Mouse (Mus musculus) heart, adult 9 months (tissue): ENCODE data around the gene Gm49369.
"Not testable (repeated sequence)": the region's sequence is repeated elsewhere in the genome, so short reads cannot be mapped to it uniquely, and the experiment has no call there.

Source experiments
- DNase-seq, 2 experiments: peaks; one replicate each; pipeline ENCODE4 v3.0.0; 2022; ENCODE audit warnings: low spot score in 2 of 2

The Gm49369 gene

DNA sequence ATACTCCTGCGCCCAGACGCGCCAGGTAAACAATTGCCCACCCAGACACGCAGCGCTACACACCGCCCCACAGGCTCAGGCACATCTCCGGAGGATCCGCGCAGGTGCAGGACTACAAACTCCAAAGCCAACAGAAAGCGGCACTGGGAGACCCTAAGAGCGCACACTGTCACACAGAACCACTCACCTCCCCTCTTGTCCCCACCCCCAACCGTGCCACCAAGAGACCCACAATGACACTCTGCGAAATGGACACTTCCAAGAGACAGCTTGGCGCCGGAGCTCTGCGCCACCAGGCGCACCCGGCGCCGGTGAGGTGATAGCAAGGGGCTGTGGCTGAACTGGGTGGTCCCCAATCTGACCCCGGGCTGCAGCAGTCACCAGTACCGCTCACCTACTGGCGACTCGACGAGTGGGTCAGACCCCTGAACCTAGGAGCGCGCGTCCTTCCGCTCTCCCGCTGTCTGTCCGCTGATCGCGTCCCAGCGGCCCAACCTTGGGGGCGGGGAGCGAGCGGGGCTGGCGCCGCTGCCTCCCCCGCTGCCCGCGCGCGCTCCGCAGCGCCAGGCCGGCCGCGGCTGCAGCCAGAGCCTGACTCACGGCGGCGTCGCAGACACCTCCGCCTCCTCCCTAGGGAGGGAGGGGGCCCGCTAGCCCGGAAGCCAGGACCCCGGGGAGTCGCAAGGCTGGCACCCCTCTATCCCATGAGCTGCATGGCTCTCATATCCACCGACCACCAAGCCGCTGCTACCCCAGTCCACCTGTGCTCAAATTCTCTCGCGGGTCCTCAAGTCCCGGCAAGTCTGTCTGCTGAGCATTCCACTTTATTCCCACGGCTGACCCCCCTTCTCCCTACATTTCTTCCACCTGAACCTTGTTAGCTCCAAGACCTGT lies 10.5 kb downstream of the Gm49369 start:
- no peak for DNase-seq

DNA sequence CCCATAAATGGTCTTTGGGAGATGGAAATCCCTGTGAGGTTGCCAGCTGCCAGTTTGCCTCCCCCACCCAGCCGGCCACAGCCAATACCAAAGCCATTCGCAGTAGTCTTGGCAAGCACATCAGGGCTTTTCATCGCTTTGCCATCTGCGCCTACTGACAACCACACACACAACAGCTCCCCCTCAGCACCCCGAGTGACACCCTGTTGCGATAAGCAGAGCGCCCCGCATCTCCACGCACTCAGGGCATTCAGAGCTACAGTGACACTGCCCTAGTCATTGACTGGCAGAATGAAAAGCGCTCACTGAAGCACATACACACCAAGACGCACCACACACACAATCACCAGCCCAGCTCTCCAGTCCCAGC lies 11.1 kb downstream of the Gm49369 start:
- no peak for DNase-seq

DNA sequence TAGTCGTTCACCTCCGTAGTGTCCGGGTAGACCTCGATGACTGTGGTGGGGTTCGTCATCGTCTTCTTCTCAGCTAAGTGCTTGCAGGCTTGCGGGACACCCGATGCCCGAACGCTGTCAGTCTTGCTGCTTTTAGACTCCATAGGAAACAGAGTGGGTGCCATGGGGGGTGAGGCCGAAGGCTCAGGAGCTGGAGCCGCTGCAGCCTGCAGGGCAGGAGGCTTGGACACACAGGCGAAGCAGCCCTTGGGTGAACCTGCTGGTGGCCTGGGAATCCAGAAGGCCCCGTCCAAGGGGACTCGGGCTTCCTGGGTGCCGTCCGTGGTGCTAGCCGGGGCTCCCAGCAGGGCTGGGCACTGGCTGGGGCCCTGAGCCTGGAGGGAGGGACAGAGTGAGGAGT lies 11.5 kb downstream of the Gm49369 start:
- DNase-seq, result no peak

GRCm38 (mm10) chr7:142369820-142370219 lies 12.6 kb downstream of the Gm49369 start:
- DNase-seq, result no peak

- DNase-seq, result no peak
Observed at GRCm38 (mm10) chr7:142368856-142369255, 13.6 kb downstream of the Gm49369 start.

DNA sequence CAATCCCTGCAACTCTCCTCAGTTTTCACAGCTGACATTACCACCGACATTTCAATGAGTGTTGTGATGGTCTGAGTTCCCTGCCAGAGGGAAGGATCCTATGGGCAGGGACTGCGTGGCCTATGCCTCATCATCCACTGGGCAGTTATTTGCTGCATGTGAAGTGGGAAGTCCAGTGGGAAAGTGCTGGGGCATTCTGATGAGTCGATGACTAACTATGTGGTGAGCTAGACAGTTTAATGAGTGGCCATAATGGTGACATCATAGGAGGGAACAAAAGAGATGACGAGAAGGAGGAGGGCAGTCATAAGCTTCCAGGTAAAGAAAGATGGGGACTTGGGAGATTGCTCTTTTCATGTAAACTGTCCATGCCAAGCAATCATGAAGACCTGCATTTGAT lies 19.4 kb downstream of the Gm49369 start:
- no peak for DNase-seq

DNA sequence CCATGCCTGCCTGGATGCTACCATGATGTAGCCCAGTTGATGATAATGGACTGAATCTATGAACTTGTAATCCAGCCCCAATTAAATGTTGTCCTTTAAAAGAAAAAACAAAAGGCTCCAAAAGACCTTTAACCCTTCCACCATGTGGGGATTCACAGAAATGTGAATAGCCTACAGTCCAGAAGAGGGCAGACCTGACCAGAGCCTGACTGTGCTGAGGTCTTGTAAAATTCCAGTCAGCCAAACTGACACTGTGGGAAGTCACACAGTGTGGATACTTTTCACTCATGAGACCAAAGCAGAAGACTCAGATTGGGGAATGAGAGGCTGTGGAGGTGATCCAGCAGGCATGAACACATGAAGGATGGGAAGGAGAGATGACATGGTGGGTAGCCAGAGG lies 21.7 kb downstream of the Gm49369 start:
- no peak for DNase-seq

GRCm38 (mm10) chr7:142359129-142359528 lies 23.3 kb downstream of the Gm49369 start:
- no peak for DNase-seq

DNA sequence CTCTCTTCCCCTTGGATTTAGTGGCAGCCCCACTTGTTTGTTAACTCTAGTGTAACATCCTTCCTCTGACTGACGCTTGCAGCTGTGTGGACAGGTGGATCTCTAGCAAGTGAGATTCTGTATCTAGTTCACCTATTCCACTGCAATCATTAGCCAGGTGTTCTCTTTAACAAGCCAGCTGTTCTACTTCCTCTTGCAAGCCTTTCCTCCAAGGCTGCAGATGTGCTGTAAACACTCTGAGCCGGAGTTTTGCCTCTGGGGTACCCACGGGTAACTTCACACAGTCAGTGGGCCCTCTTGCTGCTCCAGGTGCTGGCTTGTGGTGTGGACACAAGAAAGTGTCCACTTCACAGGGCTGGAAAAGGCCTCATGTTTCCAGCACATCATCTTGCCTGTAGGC lies 24.9 kb downstream of the Gm49369 start:
- DNase-seq, result no peak

- no peak for DNase-seq
Observed at GRCm38 (mm10) chr7:142354661-142355233, 27.7 kb downstream of the Gm49369 start.

- DNase-seq, result no peak
Observed at GRCm38 (mm10) chr7:142353854-142354253, 28.6 kb downstream of the Gm49369 start.

- no peak for DNase-seq
Observed at GRCm38 (mm10) chr7:142351569-142351968, 30.9 kb downstream of the Gm49369 start.

DNA sequence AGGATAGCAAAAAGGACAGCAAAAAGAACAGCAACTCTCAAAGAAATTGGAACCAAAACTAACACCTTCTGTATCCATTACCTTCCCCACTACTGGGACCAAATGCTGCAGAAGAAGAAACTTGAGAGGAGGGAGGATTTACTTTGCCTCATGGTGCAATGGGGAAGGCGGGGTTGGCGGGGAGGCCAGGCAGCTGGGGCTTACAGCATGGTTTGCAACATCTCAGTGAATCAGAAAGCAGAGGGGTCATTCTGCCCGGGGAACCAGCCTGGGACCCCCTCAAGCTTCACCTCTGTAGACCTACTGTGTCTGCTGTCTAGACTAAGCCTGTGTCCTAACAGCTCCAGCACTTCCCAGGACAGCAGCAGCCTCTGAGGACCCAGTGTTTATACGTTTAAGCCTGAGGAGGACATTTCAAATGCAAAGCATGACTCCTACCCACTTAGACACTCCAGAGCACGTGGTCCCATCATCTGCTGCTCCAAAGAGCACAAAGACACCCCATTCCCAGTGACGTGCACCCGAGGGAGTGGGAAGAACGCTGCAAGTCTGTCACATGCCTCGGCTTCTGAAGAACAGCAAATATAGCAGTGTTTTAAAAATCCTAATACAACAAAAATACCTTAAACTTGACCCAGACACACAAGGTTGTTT lies 33.0 kb downstream of the Gm49369 start:
- DNase-seq, result no peak

DNA sequence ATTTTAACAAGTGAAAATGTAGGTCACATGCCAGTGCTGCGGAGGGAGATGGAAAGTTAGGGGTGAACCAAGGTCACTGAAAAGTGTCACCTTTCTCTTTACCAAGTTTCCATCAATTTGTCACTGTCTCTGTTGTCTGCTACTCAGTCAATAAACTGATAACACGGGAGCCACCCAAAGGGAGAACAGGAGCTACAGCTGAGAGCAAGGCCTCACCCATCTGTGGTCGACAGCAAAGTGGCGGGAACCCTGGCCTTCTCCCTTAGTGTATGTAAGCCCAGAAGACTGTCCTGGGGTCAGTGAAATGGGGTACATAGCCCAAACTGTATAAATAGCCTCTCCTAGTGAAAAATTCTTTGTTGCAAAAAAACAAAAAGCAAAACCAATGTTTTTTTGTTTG lies 34.9 kb downstream of the Gm49369 start:
- DNase-seq, result no peak

GRCm38 (mm10) chr7:142342247-142342640 lies 40.2 kb downstream of the Gm49369 start:
- DNase-seq, result no peak

DNA sequence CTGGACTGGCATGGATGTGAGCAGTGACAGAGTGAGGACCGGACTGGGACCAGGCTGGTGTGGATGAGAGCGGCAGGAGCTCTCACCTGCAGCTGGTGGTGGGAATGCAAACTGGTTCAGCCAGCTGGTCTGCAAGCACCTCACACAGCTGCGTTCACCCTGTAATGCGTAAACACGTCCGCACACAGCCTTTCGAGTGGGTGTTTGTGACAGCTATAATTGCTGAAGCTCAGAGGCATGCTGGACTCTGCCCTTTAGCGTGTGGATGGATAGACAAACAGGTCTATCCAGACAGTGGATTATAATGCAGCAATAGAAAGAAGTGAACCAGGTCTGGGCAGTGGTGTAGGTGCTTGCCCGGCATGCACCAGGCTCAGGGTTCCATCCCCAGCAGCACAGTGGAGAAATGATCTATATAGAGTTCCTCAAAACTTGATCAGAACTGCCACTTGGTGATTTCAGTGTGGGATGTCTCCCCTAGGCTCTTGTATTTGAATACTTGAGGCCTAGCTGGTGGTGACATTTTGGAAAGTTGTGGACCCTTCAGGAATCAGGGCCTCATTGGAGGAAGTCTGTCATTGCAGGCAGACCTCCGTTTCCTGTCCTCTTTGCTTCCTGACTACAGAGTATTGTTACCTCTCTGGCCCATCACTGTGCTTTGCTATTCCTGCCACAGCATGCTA lies 40.8 kb downstream of the Gm49369 start:
- no peak for DNase-seq

- DNase-seq, result no peak
Observed at GRCm38 (mm10) chr7:142340269-142340970, 42.0 kb downstream of the Gm49369 start.

- DNase-seq, result no peak
Observed at GRCm38 (mm10) chr7:142335151-142335550, 47.3 kb downstream of the Gm49369 start.

GRCm38 (mm10) chr7:142334246-142334645 lies 48.2 kb downstream of the Gm49369 start:
- peak; percentile 30 to 81 for DNase-seq

- not testable (repeated sequence) for DNase-seq
Observed at GRCm38 (mm10) chr7:142332741-142333140, 49.7 kb downstream of the Gm49369 start.

- no peak for DNase-seq
Observed at GRCm38 (mm10) chr7:142331281-142331680, 51.2 kb downstream of the Gm49369 start.

- peak; percentile 90 to 91 for DNase-seq
Observed at GRCm38 (mm10) chr7:142330271-142330724, 52.2 kb downstream of the Gm49369 start.
